Mouse (Mus musculus): ENCODE results near the gene Ceacam19. TPM values are rescaled to one million over a fixed set of nuclear protein-coding genes. Genes with fewer than 3 reads are reported as not detected.
"Not testable (repeated sequence)": the region's sequence is repeated elsewhere in the genome, so short reads cannot be mapped to it uniquely, and the experiment has no call there.

Gene Ceacam19
- not detected for total RNA-seq (2021)
- long read RNA-seq: 0 reads

- DNase-seq (ENCODE audit: low spot score in 2 of 2): no peak
Observed at GRCm38 (mm10) chr7:19887849-19888248, at the start of gene Ceacam19. Gene Ceacam19, minus strand, starts transcription at chr7:19887965.

GRCm38 (mm10) chr7:19937229-19937821, 49.6 kb upstream of the Ceacam19 start:
- DNase-seq (ENCODE audit: low spot score in 2 of 2): no peak

- DNase-seq (ENCODE audit: low spot score in 2 of 2): no peak
Observed at GRCm38 (mm10) chr7:19935961-19936360, 48.2 kb upstream of the Ceacam19 start.

- no peak for DNase-seq (ENCODE audit: low spot score in 2 of 2)
Observed at GRCm38 (mm10) chr7:19935171-19935751, 47.5 kb upstream of the Ceacam19 start.

GRCm38 (mm10) chr7:19932877-19933809, 45.4 kb upstream of the Ceacam19 start:
- peak; percentile 68 to 79 for DNase-seq (ENCODE audit: low spot score in 2 of 2)

- no peak for DNase-seq (ENCODE audit: low spot score in 2 of 2)
Observed at GRCm38 (mm10) chr7:19932133-19932876, 44.5 kb upstream of the Ceacam19 start.

GRCm38 (mm10) chr7:19930481-19930880, 42.7 kb upstream of the Ceacam19 start:
- not testable (repeated sequence) for DNase-seq (ENCODE audit: low spot score in 2 of 2)

- no peak for DNase-seq (ENCODE audit: low spot score in 2 of 2)
Observed at GRCm38 (mm10) chr7:19928486-19928885, 40.7 kb upstream of the Ceacam19 start.

GRCm38 (mm10) chr7:19926849-19927480, 39.2 kb upstream of the Ceacam19 start:
- DNase-seq (ENCODE audit: low spot score in 2 of 2): no peak

GRCm38 (mm10) chr7:19925376-19925775, 37.6 kb upstream of the Ceacam19 start:
- no peak for DNase-seq (ENCODE audit: low spot score in 2 of 2)

GRCm38 (mm10) chr7:19923797-19924196, 36.0 kb upstream of the Ceacam19 start:
- DNase-seq (ENCODE audit: low spot score in 2 of 2): no peak

- no peak for DNase-seq (ENCODE audit: low spot score in 2 of 2)
Observed at GRCm38 (mm10) chr7:19923354-19923753, 35.6 kb upstream of the Ceacam19 start.

- DNase-seq (ENCODE audit: low spot score in 2 of 2): peak; percentile 63 to 73
Observed at GRCm38 (mm10) chr7:19920506-19921261, 32.9 kb upstream of the Ceacam19 start, which contains the start of gene Pvr. Gene Pvr, minus strand, starts transcription at chr7:19921160.

- no peak for DNase-seq (ENCODE audit: low spot score in 2 of 2)
Observed at GRCm38 (mm10) chr7:19920166-19920505, 32.4 kb upstream of the Ceacam19 start.

- DNase-seq (ENCODE audit: low spot score in 2 of 2): no peak
Observed at GRCm38 (mm10) chr7:19914558-19914957, 26.8 kb upstream of the Ceacam19 start.

- no peak for DNase-seq (ENCODE audit: low spot score in 2 of 2)
Observed at GRCm38 (mm10) chr7:19911695-19912524, 24.1 kb upstream of the Ceacam19 start.

GRCm38 (mm10) chr7:19911292-19911658, 23.5 kb upstream of the Ceacam19 start:
- DNase-seq (ENCODE audit: low spot score in 2 of 2): no peak

- DNase-seq (ENCODE audit: low spot score in 2 of 2): peak; percentile 81 to 86
Observed at GRCm38 (mm10) chr7:19910421-19911291, 22.9 kb upstream of the Ceacam19 start.
